Mouse (Mus musculus) liver, postnatal 0 days (tissue): ENCODE results near the gene Uchl4.

Experiments used
- CTCF ChIP-seq: sonication (generic); IDR thresholded peaks from 2 replicates; pipeline ENCODE4 v1.5.1; 2016; ENCODE audit warnings: antibody characterized with exemption, low read depth
- EP300 ChIP-seq: IDR thresholded peaks from 2 replicates; pipeline ENCODE4 v1.6.1; 2016; ENCODE audit warnings: antibody characterized with exemption, low read depth, mild to moderate bottlenecking

GRCm38 (mm10) chr9:64220603-64221002, 14.4 kb upstream of the Uchl4 start:
- TF ChIP-seq CTCF (no peak), EP300 (no peak)
